Mouse (Mus musculus) bone marrow macrophage, adult 2 months (primary cell): ENCODE measurements at regions not wholly inside any gene's neighbourhood (a gene's known extent, or its start where the extent isn't known, plus 50 kb on each side); places are given as distances from the start of the nearest gene placed in this dataset.

Experiments used
- CTCF ChIP-seq: IDR thresholded peaks from 2 replicates; pipeline ENCODE4 v1.5.1; 2012; ENCODE audit warnings: low read depth, mild to moderate bottlenecking, low read length, moderate library complexity
- POLR2A ChIP-seq: IDR thresholded peaks from 2 replicates; pipeline ENCODE4 v1.6.1; 2012; ENCODE audit warnings: mild to moderate bottlenecking, low read depth, low read length, borderline replicate concordance

DNA sequence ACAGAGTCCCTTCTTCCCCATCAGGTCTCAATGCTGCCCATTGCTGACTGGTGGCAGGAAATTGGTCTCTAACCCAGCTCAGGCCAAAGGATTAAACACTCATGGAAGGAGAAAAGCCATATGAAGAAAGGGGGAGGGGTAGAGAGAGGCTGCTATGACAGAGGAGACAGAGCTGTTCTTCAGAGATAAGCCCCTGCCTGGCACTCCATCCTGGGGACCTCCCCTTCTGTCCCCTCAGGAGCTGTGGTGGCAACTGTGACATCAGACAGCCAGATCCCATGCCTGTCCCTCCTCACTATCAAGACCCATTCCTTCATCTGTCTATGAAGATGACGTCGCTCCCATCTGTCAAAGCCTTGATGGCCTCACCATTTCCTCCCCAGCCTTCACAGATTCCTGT lies 126.6 kb upstream of the Csf3r start:
- TF ChIP-seq POLR2A (no peak), CTCF (no peak)
